Mouse (Mus musculus) layer of hippocampus, adult 2 months (tissue): ENCODE measurements around the gene Tbce. TPM values are rescaled to one million over a fixed set of nuclear protein-coding genes. Genes with fewer than 3 reads are reported as not detected.
"Not testable (repeated sequence)": the region's sequence is repeated elsewhere in the genome, so short reads cannot be mapped to it uniquely, and the experiment has no call there.

ENCODE experiments used
- DNase-seq, 2 experiments: peaks; one replicate each; pipeline ENCODE4 v3.0.0; 2022; ENCODE audit warnings: low spot score in 2 of 2
- H3K27ac ChIP-seq: fragments of 200-600 bp; 2 replicates; pipeline ENCODE4 v1.8.1; 2022
- H3K4me3 ChIP-seq: fragments of 200-600 bp; 2 replicates; pipeline ENCODE4 v1.8.1; 2022; ENCODE audit warnings: mild to moderate bottlenecking
- CTCF ChIP-seq: fragments of 200-600 bp; conservative IDR thresholded peaks from 2 replicates; pipeline ENCODE4 v1.8.1; 2022; ENCODE audit warnings: antibody characterized with exemption, mild to moderate bottlenecking, moderate library complexity
- total RNA-seq, 2 experiments: library from RNA; stranded (reverse); gene quantifications; 2 replicates each; pipeline ENCODE4 v1.2.3; 2021

The Tbce gene
- total RNA-seq, 2 experiments from 2014 or later = 85.4 to 95.3 TPM

DNA sequence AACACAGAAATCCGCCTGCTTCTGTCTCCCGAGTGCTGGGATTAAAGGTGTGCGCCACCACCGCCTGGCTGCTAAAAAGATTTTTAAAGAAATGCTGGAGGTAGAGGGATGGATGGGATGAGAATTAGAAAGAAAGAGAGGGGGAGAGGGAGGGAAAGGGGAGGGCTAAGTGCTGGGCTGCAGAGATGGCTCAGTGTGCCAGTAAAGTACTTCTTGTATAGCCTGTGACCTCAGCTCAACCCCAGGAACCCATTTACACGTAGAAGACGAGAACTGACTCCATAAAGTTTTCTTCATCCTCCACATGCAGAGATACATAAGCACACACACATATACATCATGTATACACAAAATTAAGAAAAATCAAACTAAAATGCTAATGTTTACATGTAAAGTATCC, 13.9 kb downstream of the Tbce start:
- Histone ChIP-seq H3K4me3 (no peak overlapping the region), H3K27ac (no peak overlapping the region)
- no peak for DNase-seq
- no peak for TF ChIP-seq CTCF

DNA sequence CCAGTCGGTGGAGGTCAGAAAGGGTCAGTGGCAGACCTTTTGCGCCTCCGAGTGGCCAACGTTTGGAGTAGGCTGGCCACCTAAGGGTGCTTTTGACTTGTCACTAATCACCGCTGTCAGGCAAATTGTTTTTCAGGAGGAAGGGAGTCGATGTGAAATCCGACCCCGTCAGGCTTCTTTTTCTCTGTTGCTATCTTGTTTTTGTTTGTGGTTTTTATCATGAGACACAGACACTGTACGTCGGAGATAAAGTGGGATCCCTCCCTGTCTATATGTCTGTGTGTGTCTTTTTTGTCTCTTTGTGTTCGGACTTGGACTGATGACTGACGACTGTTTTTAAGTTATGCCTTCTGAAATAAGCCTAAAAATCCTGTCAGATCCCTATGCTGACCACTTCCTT, 18.0 kb downstream of the Tbce start:
- H3K27ac ChIP-seq, H3K4me3 ChIP-seq, DNase-seq: not testable (repeated sequence)

DNA sequence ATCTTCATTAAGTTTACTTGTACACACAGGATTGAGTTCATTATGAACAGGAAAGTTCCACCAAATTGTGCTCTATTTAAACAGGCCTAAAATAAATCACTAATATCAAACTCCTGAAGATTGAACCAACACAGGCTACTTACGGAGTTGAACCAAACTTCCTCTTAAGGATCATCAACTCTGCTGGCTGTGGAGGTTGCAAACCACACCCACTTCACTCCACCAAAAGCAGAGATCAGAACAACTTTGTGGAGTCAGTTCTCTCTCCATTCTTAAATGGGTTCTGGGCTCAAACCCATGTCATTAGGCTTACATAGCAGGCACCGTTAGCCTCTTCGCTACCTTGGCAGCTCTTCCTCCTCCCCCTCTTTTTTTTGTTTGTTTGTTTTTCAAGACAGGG, 20.6 kb downstream of the Tbce start:
- H3K4me3 ChIP-seq = no peak overlapping the region
- TF ChIP-seq CTCF = no peak
- no peak overlapping the region for H3K27ac ChIP-seq
- no peak for DNase-seq

DNA sequence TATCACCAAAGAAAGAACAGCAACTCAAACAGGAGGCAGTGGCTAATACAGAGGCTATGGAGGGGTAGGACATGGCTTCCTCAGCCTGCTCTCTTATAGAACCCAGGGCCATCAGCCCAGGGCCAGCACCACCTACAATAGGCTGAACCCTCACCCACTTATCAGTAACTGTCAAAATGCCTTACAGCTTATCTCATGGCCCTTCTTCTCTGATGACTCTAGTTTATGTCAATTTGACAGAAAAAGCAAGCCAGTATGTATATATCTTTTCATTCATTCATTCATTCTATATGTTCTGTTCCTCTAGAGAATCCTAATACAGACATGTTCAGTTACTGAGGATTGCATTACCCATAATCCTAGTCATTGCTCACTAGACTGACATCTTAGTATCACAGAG, 21.2 kb downstream of the Tbce start:
- Histone ChIP-seq H3K4me3 (no peak overlapping the region), H3K27ac (no peak overlapping the region)
- no peak for TF ChIP-seq CTCF
- no peak for DNase-seq

- Histone ChIP-seq H3K27ac (no peak overlapping the region), H3K4me3 (no peak overlapping the region)
- DNase-seq = no peak
- no peak for TF ChIP-seq CTCF
These were observed 23.8 kb downstream of the Tbce start for GRCm38 (mm10) chr13:14015609-14016008.

DNA sequence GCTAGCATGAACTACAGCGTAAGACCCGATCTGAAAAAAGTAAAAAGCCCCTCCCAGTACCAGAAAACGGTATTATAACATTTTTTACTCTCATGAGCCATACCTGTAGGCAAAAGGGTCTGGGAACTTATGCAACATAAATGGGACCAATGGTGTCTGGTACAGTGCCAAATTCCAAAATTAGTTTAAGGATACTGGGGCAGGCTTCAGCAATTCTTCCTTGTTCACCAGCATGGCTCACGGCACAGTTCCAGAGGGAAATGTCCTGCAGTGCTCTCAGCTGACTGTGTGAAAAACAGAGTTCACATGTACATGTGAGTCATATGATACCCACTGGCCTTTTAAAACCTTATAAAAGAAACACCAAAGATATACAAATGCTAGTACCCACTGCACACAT, 24.9 kb downstream of the Tbce start:
- H3K4me3 ChIP-seq = no peak overlapping the region
- no peak for DNase-seq
- no peak overlapping the region for H3K27ac ChIP-seq
- TF ChIP-seq CTCF = no peak

DNA sequence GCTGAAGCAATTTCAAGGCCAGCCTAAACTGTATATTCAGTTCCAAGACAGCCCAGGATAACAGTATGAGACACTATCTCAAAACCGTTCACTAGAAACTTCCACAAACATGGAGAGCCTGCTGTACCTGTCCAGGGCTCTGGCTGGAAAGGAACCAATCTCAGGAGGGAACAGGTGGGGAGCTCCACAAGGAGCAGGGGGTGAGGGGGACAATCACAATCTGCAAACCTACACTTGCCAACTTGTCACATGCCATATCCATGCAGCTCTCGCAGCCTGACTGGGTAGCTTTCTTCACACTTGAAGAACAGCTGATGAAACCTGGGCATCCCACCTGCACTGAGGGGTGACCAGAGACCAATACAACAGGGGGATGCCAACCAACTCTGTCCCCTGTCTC, 25.4 kb downstream of the Tbce start:
- Histone ChIP-seq H3K4me3 (no peak overlapping the region), H3K27ac (no peak overlapping the region)
- DNase-seq = no peak
- TF ChIP-seq CTCF = no peak

- TF ChIP-seq CTCF = no peak
- Histone ChIP-seq H3K27ac (no peak overlapping the region), H3K4me3 (no peak overlapping the region)
- DNase-seq = no peak
These were observed 27.9 kb downstream of the Tbce start for GRCm38 (mm10) chr13:14011454-14011995.

GRCm38 (mm10) chr13:14006056-14006455, 33.4 kb downstream of the Tbce start:
- no peak for TF ChIP-seq CTCF
- peak overlapping the region; percentile 39; the same call in 1 of the 2 replicates for H3K27ac ChIP-seq
- DNase-seq = no peak
- H3K4me3 ChIP-seq = no peak overlapping the region

- Histone ChIP-seq H3K27ac (no peak overlapping the region), H3K4me3 (no peak overlapping the region)
- DNase-seq = no peak
- TF ChIP-seq CTCF = no peak
These were observed 34.4 kb downstream of the Tbce start for GRCm38 (mm10) chr13:14004999-14005398.

DNA sequence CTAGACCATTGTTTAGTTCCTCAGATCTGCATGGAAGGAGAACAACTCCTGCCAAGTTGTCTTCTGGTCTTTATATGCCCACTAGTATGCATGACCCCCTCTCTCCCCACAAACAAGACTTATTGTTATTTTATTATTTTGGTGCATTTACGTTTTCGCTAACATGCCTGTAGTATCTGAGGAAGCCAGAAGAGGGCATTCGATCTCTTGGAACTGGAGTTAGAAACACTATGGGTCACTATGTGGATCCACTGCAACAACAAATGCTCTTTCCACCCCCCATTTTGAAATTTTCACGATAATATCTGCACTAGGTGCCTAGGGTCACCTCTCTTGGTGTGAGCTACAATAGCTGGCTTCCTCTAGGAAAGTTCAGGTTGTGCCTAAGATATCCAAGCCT, 35.4 kb downstream of the Tbce start:
- TF ChIP-seq CTCF = peak; percentile 65
- Histone ChIP-seq H3K4me3 (no peak overlapping the region), H3K27ac (no peak overlapping the region)
- no peak for DNase-seq

DNA sequence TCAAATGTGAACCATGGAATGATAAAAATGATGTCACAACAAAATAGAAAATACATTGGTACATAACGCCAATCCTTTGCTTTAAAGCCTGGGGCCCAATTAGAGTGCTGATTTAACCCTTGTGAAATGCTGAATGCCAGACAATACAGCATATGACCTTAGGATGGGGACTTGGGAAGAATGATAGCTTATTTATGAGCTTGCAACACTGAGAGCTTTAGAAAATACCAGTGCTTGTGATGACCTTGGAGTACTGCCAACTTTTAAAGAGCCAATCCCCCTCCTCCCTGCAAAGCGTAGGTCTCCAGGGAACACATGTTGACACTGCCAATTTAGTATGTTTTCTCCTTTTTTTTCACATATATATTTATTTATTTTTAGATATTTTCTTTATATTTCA, 36.7 kb downstream of the Tbce start:
- no peak for TF ChIP-seq CTCF
- Histone ChIP-seq H3K27ac (no peak overlapping the region), H3K4me3 (no peak overlapping the region)
- DNase-seq = no peak

DNA sequence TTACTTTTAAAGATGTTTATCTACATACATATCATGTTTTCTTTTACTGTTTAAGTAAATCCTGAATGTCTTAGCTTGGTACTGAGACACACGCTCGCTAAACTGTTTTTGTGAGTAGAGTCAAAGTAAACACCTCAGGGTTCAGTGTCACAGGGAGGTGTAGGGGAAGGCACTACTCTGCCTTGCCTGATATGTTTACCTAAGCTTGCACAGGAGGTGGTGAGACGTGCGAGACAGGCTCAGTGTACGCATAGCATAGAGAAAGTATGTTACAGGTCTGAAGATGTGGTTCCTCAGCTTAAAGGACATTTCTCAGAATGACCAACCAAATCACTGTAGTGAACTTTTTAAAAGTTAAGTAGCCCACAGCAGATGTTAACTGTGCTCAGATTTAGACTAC, 42.0 kb downstream of the Tbce start:
- no peak overlapping the region for H3K4me3 ChIP-seq
- H3K27ac ChIP-seq = no peak overlapping the region
- DNase-seq = no peak
- TF ChIP-seq CTCF = no peak

DNA sequence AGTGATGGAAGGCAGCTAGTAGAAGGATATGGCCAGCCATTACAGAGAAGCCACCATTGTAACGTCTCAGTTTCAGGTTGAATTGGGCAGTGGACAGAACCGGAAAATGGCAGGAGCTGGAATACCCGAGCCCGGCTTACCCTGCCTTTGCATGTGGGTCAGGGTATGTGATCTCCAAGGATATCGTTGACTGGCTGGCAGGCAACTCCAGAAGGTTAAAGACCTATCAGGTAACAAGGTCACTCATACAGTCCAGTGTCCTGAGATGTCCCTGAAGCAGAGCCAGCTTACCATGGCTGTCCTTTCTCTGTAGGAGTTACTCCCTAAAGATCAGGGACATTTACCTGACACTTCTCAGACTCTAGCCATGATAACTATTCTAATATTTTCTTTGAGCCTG, 44.4 kb downstream of the Tbce start:
- H3K4me3 ChIP-seq = no peak overlapping the region
- no peak for TF ChIP-seq CTCF
- DNase-seq = no peak
- no peak overlapping the region for H3K27ac ChIP-seq

- Histone ChIP-seq H3K4me3 (no peak overlapping the region), H3K27ac (peak overlapping the region; percentile 19)
- DNase-seq = peak; percentile 33 to 34
- no peak for TF ChIP-seq CTCF
These were observed 46.4 kb downstream of the Tbce start for GRCm38 (mm10) chr13:13993041-13993440.
